Mouse (Mus musculus) spleen, adult 18-20 months (tissue): ENCODE data around the gene Pou3f3.

Experiments used
- DNase-seq, 2 experiments: peaks; one replicate each; pipeline ENCODE4 v3.0.0; 2022; ENCODE audit warnings: mixed read lengths in 2 of 2

Pou3f3 gene

GRCm38 (mm10) chr1:42694665-42695577 is 647 bp upstream of the Pou3f3 start:
- DNase-seq: no peak

- no peak for DNase-seq
These were observed 933 bp downstream of the Pou3f3 start for GRCm38 (mm10) chr1:42696371-42697031.

GRCm38 (mm10) chr1:42697321-42697755 is 1.8 kb downstream of the Pou3f3 start:
- DNase-seq: no peak

GRCm38 (mm10) chr1:42697756-42698583 is 2.4 kb downstream of the Pou3f3 start:
- no peak for DNase-seq

GRCm38 (mm10) chr1:42698584-42699333 is 3.2 kb downstream of the Pou3f3 start:
- no peak for DNase-seq

- no peak for DNase-seq
These were observed 3.9 kb downstream of the Pou3f3 start for GRCm38 (mm10) chr1:42699471-42699871.

GRCm38 (mm10) chr1:42700171-42700570 is 4.6 kb downstream of the Pou3f3 start:
- no peak for DNase-seq

- no peak for DNase-seq
These were observed 5.2 kb downstream of the Pou3f3 start for GRCm38 (mm10) chr1:42700815-42701214.

GRCm38 (mm10) chr1:42701833-42702611 is 6.5 kb downstream of the Pou3f3 start:
- DNase-seq: no peak

- no peak for DNase-seq
These were observed 7.4 kb downstream of the Pou3f3 start for GRCm38 (mm10) chr1:42702984-42703383.

GRCm38 (mm10) chr1:42703424-42703823 is 7.9 kb downstream of the Pou3f3 start:
- no peak for DNase-seq

- DNase-seq: no peak
These were observed 8.5 kb downstream of the Pou3f3 start for GRCm38 (mm10) chr1:42703851-42704613.

- DNase-seq: no peak
These were observed 9.6 kb downstream of the Pou3f3 start for GRCm38 (mm10) chr1:42704981-42705810.

GRCm38 (mm10) chr1:42705811-42706160 is 10.2 kb downstream of the Pou3f3 start:
- DNase-seq: no peak

GRCm38 (mm10) chr1:42707196-42707595 is 11.6 kb downstream of the Pou3f3 start:
- DNase-seq: no peak

GRCm38 (mm10) chr1:42707611-42708130 is 12.1 kb downstream of the Pou3f3 start:
- no peak for DNase-seq

- no peak for DNase-seq
These were observed 13.5 kb downstream of the Pou3f3 start for GRCm38 (mm10) chr1:42709024-42709423.

- no peak for DNase-seq
These were observed 14.0 kb downstream of the Pou3f3 start for GRCm38 (mm10) chr1:42709431-42710160.

- DNase-seq: no peak
These were observed 14.7 kb downstream of the Pou3f3 start for GRCm38 (mm10) chr1:42710234-42710633.
